Mouse (Mus musculus) adrenal gland, adult 8-10 months (tissue): Measurements from ENCODE around the gene Dvl1. TPM values are rescaled to one million over a fixed set of nuclear protein-coding genes. Genes with fewer than 3 reads are reported as not detected.

ENCODE experiments used
- DNase-seq: peaks from one replicate; pipeline ENCODE4 v3.0.0; 2022
- total RNA-seq, 4 experiments: library from RNA; stranded (reverse); gene quantifications; 2 replicates each; pipeline ENCODE4 v1.2.4; 2022

Gene Dvl1
- 100 to 1,000 TPM in 1 of 4 experiments, 10 to 100 TPM in 3; 69.6 to 110 (median 73.1) TPM for total RNA-seq

- peak; percentile 88 for DNase-seq
These were observed at the start of gene Dvl1 for GRCm38 (mm10) chr4:155846871-155847578. Gene Dvl1 (plus strand): TSS chr4:155847402.

DNA sequence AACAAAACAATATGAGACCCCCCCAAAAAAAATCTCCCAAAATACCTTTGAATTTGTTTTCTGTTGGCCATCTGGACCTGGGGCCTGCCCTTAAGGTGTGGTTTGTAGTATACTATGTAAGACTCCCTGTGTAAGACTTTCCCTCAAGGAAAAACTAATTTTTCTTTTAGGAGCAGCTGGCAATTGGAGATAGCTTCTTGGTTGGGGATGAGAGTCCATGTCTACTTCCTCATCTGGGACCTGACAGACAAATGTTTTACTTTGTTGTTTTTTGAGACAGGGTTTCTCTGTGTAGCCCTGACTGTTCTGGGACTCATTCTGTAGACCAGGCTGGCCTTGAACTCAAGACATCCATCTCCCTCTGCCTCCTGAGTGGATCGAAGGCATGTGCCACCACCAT, 45.1 kb upstream of the Dvl1 start:
- DNase-seq = no peak

GRCm38 (mm10) chr4:155802741-155803339, 44.4 kb upstream of the Dvl1 start, which contains the start of gene Mrpl20:
Gene Mrpl20 (plus strand): TSS chr4:155802878.
- DNase-seq = no peak

DNA sequence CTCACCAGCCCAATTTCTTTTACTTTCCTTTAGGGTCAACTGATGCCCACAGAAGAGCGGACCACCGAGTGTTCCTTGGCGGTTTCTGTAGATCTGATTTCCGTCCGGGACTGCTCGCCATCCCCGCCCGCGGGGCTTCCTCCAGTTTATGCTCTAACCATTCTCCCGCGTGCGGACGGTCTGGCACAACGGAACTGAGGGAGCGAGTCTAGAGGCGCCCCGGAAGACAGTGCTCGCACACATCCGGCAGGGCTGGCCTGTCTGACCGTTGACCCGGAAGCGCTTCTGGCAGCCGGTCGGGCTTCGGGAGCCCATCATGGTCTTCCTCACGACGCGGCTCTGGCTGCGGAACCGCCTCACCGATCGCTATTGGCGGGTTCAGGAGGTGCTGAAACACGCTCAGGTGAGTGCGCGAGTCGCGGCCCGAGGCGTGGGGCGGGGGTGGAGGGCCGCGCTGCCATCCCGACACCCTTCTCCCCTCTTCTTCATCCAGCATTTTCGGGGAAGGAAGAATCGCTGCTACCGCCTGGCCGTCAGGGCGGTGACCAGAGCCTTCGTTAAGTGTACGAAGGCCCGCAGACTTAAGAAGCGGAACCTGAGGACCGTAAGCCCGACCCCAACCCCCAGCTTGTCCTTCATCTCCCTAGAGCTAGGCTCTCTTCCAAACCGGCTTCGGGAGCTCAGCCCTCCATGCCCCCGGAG, 43.7 kb upstream of the Dvl1 start:
- peak; percentile 92 for DNase-seq

DNA sequence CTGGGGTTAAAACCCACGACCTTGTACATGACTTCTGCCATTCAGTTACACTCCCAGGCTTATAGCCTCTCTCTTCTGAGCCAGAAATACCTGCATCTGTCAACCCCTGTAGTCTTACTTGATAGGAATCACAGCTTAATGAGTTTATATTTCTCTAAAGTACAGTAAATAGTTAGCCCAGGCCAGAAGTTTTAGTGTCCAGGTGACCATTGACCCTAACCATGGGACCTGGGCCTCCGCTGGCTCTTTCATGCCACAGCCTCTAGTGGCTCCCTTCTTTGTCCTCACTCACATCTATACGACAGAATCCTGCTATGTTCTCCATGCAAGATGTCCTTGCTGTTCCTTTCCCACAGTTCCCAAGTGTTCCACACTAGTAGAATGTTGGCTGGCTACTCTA, 39.4 kb upstream of the Dvl1 start:
- DNase-seq = no peak

DNA sequence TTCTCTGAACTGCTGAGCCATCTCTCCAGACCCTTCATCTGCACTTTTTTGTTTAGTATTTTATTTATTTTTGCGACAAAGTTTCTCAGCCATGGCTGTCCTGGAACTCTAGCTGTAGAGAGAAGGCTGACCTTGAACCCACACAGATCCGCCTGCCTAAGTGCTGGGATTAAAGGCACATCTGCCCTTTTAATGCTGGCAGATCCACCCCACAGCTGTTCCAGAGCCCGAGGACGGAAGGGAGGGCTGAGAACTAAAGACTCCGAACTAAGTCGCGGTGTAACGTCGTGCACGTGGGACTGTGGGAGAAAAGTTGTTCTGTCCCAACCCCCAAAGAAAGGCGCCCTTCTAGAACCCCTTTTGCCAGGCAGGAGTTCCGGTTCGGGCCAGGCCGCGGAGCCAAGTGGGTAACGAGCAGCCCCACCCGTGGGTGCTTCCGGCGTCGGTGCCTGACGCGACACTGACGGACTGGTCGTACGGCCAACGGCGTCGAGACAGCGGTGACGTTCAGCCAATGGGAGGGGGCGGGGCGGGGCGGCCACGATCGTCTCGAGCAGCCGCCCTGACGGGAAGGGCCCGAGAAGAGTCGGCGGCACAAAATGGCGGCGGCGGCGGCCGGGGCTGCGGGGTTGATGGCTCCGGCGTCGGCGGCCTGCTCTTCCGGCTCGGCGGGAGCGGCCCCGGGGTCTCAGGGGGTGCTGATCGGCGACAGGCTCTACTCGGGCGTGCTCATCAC, 35.1 kb upstream of the Dvl1 start, which contains the start of gene Ccnl2:
Gene Ccnl2 (plus strand): TSS at position 561 of the 736 bp plus-strand sequence.
- peak; percentile 94 for DNase-seq

DNA sequence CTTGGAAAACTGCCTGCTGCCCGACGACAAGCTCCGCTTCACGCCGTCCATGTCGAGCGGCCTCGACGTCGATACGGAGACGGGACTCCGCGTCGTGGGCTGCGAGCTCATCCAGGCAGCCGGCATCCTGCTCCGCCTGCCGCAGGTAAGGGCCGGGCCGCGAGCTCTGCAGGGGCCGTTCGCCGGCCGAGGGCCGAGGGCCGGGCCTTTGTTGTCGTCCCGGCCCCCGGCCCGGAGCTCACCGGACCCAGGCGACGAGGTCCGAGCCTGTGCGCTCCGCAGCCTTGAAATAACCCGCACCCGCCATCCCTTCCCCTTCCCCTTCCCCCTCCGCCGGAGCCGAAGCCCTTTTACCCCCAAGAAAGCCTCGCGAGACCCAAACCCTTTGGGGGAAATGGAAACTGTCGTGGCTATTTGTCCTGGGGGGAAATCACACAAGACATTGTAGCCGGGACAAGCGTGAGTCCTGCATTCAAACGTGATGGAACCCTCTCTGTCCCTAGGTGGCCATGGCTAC, 34.5 kb upstream of the Dvl1 start:
- DNase-seq = peak; percentile 36

DNA sequence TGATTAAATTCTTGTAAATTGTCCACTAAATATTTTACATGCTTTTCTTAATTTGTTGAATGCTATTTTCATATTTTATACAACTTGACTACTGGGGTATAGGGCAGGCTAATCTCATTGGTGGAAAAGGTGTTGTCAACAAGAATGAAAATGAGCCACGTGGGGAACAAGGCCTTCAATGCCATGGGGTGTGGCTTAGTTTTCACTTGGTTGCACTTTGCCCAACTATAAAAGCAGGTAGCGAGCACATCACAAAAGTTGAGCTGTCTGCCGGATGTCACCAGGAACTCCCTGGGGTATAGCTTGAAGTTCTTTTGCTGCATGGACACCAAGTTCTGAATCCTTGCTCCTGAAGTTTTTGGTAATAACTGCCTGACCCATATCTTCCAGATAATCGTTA, 29.7 kb upstream of the Dvl1 start:
- no peak for DNase-seq

DNA sequence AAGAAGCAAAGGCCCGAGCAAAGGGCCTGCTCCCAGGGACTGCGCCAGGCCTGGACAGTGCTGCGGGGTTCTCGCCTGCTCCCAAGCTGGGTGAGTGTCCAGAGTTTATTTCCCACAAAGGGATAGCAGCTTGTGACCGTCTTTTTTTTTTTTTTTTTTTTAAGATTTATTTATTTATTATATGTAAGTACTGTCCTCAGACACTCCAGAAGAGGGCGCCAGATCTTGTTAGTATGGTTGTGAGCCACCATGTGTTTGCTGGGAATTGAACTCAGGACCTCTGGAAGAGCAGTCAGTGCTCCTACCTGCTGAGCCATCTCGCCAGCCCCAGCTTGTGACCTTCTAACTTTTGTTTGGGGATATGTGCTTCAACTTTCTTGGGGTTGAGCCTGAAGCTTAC, 26.2 kb upstream of the Dvl1 start:
- DNase-seq = no peak

DNA sequence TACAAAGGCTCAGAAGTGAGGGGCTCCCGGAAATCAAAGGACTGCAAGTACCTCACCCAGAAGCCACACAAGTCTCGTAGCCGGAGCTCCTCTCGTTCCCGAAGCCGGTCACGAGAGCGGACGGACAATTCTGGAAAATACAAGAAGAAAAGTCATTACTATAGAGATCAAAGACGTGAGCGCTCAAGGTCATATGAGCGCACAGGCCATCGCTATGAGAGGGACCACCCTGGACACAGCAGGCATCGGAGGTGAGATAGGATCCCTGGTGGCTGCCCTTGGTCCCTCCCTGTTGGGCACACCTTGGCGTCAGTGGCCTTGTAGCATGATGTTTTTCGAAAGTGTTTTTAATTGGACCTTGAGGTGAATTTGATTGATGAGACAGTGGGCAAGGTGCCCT, 23.8 kb upstream of the Dvl1 start:
- peak; percentile 42 for DNase-seq

DNA sequence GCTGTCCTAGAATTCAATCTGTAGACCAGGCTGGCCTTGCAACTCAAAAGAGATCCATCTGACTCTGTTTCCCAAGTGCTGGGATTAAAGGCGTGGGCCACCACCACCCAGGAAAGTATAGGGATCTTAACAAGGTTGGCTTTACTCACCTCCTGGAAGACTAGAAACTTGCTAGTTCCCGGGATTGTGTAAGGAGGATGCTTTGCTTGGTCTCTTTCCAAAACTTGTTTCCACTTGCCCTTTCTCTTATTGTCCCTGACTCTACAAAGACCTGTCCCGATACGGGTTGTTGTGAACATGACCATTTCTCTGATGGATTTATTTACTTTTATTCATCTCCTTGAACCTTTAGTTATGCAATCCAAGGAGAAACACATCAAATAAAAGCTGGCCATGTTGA, 17.3 kb upstream of the Dvl1 start:
- no peak for DNase-seq

DNA sequence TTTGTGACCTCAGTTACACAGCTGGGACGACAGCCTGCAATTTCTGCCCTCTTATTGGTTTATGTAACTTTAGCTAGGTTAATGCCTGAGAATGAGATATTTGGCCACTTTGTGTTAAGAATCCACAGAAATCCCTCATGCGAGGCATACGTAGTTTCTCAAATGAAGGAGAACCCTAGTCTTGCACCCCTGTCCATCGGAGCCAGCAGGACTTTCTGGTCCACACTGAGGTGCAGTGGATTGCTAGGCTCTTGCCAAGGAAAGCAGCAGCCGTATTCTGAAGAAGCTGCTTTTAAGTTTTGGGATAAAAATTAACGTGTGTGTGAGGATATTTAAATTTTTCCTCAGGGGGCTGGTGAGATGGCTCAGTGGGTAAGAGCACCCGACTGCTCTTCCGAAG, 16.6 kb upstream of the Dvl1 start:
- no peak for DNase-seq

DNA sequence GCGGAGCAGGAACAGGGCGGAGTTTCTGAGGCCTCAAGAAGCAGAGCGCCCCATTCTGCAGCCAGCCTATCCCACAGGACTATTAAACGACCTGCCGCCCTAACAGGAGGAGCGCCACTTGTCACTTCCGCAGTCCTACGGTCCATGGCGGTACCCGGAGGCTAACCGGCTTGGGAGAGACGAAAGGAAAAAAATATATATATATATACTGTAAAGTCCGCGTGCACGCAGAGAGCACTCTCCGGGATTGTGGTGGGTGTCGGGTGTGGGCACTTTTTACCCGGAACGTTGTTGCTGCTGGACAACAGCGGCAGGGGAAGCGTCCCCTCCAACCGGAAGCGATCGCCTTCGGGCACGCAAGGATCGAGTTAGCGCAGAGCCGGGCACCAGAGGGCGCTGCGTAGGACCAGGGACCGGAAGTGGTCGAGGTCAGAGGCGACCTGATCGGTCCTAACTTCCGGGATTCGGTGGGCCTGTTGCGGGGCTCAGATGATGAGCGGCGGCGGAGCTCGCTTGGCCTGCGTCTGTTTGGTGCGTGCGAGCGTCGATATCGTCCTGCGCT, 15.9 kb upstream of the Dvl1 start, which contains the start of gene Aurkaip1:
Gene Aurkaip1 (plus strand): TSS at position 68 of the 562 bp plus-strand sequence.
- peak; percentile 92 for DNase-seq

GRCm38 (mm10) chr4:155831831-155832230, 15.4 kb upstream of the Dvl1 start:
- DNase-seq = no peak

DNA sequence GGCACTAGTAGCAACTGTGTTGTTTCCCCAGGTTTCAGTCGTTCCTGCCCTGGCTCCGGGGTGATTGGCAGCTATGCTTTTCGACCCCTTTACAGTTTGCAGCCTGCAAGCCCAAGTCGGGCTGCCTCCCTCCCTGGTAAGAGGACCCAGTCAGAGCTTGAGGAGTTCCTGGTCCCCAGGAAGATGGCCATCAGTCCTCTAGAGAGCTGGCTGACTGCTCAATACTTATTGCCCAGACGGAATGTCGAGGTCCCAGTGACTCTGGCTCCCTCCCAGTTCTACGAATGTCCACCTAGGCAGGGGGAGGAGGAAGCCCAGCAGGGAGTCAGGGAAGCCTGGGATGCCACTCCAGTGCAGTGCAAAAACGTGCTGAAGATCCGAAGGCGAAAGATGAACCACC, 14.9 kb upstream of the Dvl1 start:
- no peak for DNase-seq

GRCm38 (mm10) chr4:155833234-155833633, 14.0 kb upstream of the Dvl1 start:
- no peak for DNase-seq

- peak; percentile 72 for DNase-seq
These were observed 13.4 kb upstream of the Dvl1 start for GRCm38 (mm10) chr4:155833836-155834235.

- DNase-seq = no peak
These were observed 9.7 kb upstream of the Dvl1 start for GRCm38 (mm10) chr4:155837404-155838010.

DNA sequence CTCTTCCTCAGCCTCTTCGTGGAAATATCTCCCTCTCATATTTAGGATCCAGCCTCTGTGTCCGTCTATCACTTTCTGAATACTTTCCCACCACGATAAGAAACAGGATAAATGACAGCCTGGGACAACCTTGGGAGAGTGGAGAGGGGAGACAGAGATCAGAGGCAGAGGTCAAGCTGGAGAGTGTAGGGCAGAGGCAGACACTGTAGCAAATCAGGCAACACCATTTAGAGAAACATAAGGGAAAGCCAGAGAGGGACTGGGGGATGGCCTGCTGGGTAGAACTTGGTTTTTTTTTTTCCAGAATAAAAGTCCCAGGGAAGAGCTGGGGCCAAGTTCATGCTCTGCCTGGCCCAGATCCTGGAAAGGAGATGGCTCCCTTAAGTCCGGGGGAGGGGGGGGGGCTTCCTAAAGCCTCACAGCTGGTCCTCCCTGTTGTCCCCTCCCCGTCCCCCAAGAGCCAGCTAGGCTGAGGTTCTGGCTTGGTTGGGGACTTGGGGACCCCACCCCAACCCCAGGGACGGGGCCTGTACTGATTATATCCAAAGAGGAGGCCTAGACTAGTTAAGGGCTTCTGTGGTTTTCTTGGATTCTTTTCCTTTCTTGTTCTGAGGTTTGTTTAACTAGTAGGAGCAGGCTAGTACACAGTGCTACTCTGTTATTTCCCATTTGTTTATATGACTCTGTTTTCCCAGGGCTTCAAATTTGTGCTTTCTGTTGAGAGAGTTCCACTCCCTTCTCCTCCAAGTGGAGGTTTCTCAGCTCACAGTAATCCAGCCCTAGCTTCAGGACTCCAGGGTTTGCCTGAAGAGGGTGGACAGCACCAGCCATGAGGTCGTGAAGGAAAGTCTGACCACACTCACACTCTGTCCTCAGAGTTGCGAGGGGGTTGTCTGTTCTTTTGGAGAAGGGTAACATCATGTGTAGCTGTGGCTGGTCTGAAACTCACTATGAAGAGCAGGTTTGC, 8.7 kb upstream of the Dvl1 start:
- DNase-seq = no peak

DNA sequence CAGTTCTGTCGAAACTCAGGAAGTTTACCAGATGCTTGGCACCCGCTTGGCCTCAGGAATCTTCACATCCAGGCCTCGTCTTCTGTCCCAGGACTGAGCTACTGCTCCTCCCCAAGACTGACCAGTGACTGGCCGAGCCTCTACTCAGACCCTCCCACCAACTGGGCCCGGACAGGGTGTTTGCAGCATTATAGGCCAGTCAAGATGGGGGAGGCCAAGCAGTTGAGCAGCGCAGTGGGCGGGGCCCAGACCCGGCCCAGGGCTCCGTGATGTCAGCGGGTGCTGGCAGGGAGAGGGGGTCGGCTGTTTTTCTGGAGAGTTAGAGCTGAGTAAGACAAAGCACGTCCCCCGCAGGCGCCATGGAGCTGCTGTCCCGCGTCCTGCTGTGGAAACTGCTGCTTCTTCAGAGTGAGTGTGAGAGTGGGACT, 7.7 kb upstream of the Dvl1 start, which contains the start of gene Mxra8:
Gene Mxra8 (plus strand): TSS at position 198 of the 428 bp plus-strand sequence.
- peak; percentile 79 for DNase-seq
